Comparison of ENCODE assay signal across 21 mouse cellular contexts in genomic region chr6:52429204-52429552, GRCm38 (mm10).
DNase-seq lines count a peak whose midpoint lies in the region; ATAC-seq and TF ChIP-seq lines count a peak whose summit lies in the region.
"Had no signal": no experiment of that assay in that cellular context is flagged by ENCODE, and none has a peak within 500 bp of the region (broad histone marks: within the 10 kb centered on the region; RNA-seq: fewer than 3 reads in every experiment).

No protein-coding gene starts in this region.

- H3K27me3 ChIP-seq in embryonic facial prominence, embryonic 14.5 days (replicated peaks; ENCODE audit: control insufficient read depth, insufficient read depth, low read length), result no peaks in the 10 kb centered on the region
- H3K27me3 ChIP-seq in embryonic facial prominence, embryonic 10.5 days (replicated peaks; ENCODE audit: low read depth, poor library complexity, severe bottlenecking), result no peaks in the 10 kb centered on the region
- H3K27me3 ChIP-seq in midbrain, embryonic 11.5 days (ENCODE audit: control insufficient read depth, insufficient read depth, low read length), result no peaks in the 10 kb centered on the region
- H3K27me3 ChIP-seq in midbrain, postnatal 0 days (ENCODE audit: insufficient read depth, low read length), result no peaks in the 10 kb centered on the region
- H3K27me3 ChIP-seq in lung, postnatal 0 days (replicated peaks; ENCODE audit: insufficient read depth, low read length), result no peaks in the 10 kb centered on the region
- H3K27me3 ChIP-seq in myocyte (ENCODE audit: control insufficient read depth, insufficient read depth, insufficient read length), result no peaks in the 10 kb centered on the region
- H3K27me3 ChIP-seq: limb, embryonic 12.5 days; liver, embryonic 12.5 days; neural tube, embryonic 15.5 days had no signal

- no peaks in the 10 kb centered on the region for H3K36me3 ChIP-seq in embryonic facial prominence, embryonic 14.5 days (ENCODE audit: control insufficient read depth, insufficient read depth, low read length)
- H3K36me3 ChIP-seq in embryonic facial prominence, embryonic 10.5 days (replicated peaks), result no peaks in the 10 kb centered on the region
- no peaks in the 10 kb centered on the region for H3K36me3 ChIP-seq in midbrain, embryonic 11.5 days (ENCODE audit: control insufficient read depth, insufficient read depth, low read length)
- H3K36me3 ChIP-seq in midbrain, postnatal 0 days (ENCODE audit: insufficient read depth, low read length), result no peaks in the 10 kb centered on the region
- H3K36me3 ChIP-seq in lung, postnatal 0 days (ENCODE audit: insufficient read depth, low read length), result no peaks in the 10 kb centered on the region
- H3K36me3 ChIP-seq in myocyte (ENCODE audit: control insufficient read depth, insufficient read depth), result no peaks in the 10 kb centered on the region
- H3K36me3 ChIP-seq: heart, embryonic 10.5 days; limb, embryonic 12.5 days; liver, embryonic 12.5 days; neural tube, embryonic 15.5 days had no signal

- no peak overlapping the region for H3K4me3 ChIP-seq in embryonic facial prominence, embryonic 14.5 days (ENCODE audit: low read depth, low read length)
- no peak overlapping the region for H3K4me3 ChIP-seq in embryonic facial prominence, embryonic 10.5 days
- H3K4me3 ChIP-seq in midbrain, embryonic 11.5 days (ENCODE audit: low read depth, low read length), result no peak overlapping the region
- no peak overlapping the region for H3K4me3 ChIP-seq in midbrain, postnatal 0 days (ENCODE audit: low read depth, low read length)
- no peak overlapping the region for H3K4me3 ChIP-seq in lung, postnatal 0 days (ENCODE audit: low read depth, low read length)
- H3K4me3 ChIP-seq in myocyte, result no peak overlapping the region
- H3K4me3 ChIP-seq: gastrocnemius, adult 2 months; heart, embryonic 10.5 days; limb, embryonic 12.5 days; liver, embryonic 12.5 days; neural tube, embryonic 15.5 days had no signal

- no peak overlapping the region for H3K27ac ChIP-seq in embryonic facial prominence, embryonic 14.5 days (replicated peaks; ENCODE audit: low read depth, low read length)
- H3K27ac ChIP-seq in embryonic facial prominence, embryonic 10.5 days (replicated peaks), result no peak overlapping the region
- no peak overlapping the region for H3K27ac ChIP-seq in midbrain, embryonic 11.5 days (ENCODE audit: low read depth, low read length)
- no peak overlapping the region for H3K27ac ChIP-seq in midbrain, postnatal 0 days (ENCODE audit: low read depth, low read length)
- no peak overlapping the region for H3K27ac ChIP-seq in lung, postnatal 0 days (ENCODE audit: low read length)
- H3K27ac ChIP-seq: gastrocnemius, adult 2 months; heart, embryonic 10.5 days; hindbrain, postnatal 0 days; limb, embryonic 12.5 days; liver, embryonic 12.5 days; macrophage; neural tube, embryonic 15.5 days had no signal

- H3K9me3 ChIP-seq in embryonic facial prominence, embryonic 14.5 days (ENCODE audit: control insufficient read depth, low read length), result no peaks in the 10 kb centered on the region
- H3K9me3 ChIP-seq in embryonic facial prominence, embryonic 10.5 days, result no peaks in the 10 kb centered on the region
- no peaks in the 10 kb centered on the region for H3K9me3 ChIP-seq in midbrain, embryonic 11.5 days (ENCODE audit: control insufficient read depth, low read length)
- no peaks in the 10 kb centered on the region for H3K9me3 ChIP-seq in midbrain, postnatal 0 days (ENCODE audit: low read length)
- H3K9me3 ChIP-seq in lung, postnatal 0 days (ENCODE audit: low read length), result no peaks in the 10 kb centered on the region
- H3K9me3 ChIP-seq: heart, embryonic 10.5 days; liver, embryonic 12.5 days; neural tube, embryonic 15.5 days had no signal

- H3K4me1 ChIP-seq in embryonic facial prominence, embryonic 14.5 days (ENCODE audit: control insufficient read depth, insufficient read depth, low read length), result no peaks in the 10 kb centered on the region
- H3K4me1 ChIP-seq in embryonic facial prominence, embryonic 10.5 days, result no peaks in the 10 kb centered on the region
- H3K4me1 ChIP-seq in midbrain, embryonic 11.5 days (ENCODE audit: control insufficient read depth, insufficient read depth, low read length), result no peaks in the 10 kb centered on the region
- H3K4me1 ChIP-seq in midbrain, postnatal 0 days (ENCODE audit: insufficient read depth, low read length), result no peaks in the 10 kb centered on the region
- H3K4me1 ChIP-seq in lung, postnatal 0 days (ENCODE audit: insufficient read depth, low read depth, low read length), result peaks cover 4% of the 10 kb centered on the region; the same call in 1 of the 2 replicates
- H3K4me1 ChIP-seq: heart, embryonic 10.5 days; liver, embryonic 12.5 days; neural tube, embryonic 15.5 days had no signal

- H3ac ChIP-seq in myocyte (ENCODE audit: control insufficient read depth, insufficient read length), result no peak overlapping the region

- no peak for TF ChIP-seq CTCF in midbrain, postnatal 0 days (IDR thresholded peaks at IDR 0.05)
- TF ChIP-seq CTCF in lung, postnatal 0 days (IDR thresholded peaks at IDR 0.05), result no peak

- 82% methylated on average over 5 of the region's 5 CpGs for WGBS in embryonic facial prominence, embryonic 14.5 days
- WGBS in embryonic facial prominence, embryonic 10.5 days, result 85% methylated on average over 5 of the region's 5 CpGs
- WGBS in midbrain, embryonic 11.5 days, result 90% methylated on average over 5 of the region's 5 CpGs
- WGBS in midbrain, postnatal 0 days, result 81% methylated on average over 5 of the region's 5 CpGs
- 57% methylated on average over 5 of the region's 5 CpGs for WGBS in lung, postnatal 0 days

- TF ChIP-seq EP300 in lung, postnatal 0 days (IDR thresholded peaks at IDR 0.05), result 0 out of 2 replicates have a peak, but pooled peaks have one; percentile 27

- DNase-seq in embryonic facial prominence, embryonic 14.5 days (ENCODE audit: low spot score), result peak; percentile 14
- DNase-seq in embryonic facial prominence, embryonic 10.5 days (ENCODE audit: low spot score), result no peak
- peak; percentile 35 for DNase-seq in midbrain, embryonic 11.5 days (ENCODE audit: low spot score, missing footprints)
- no peak for DNase-seq in midbrain, postnatal 0 days (ENCODE audit: low spot score)
- peak; percentile 82 for DNase-seq in lung, postnatal 0 days (ENCODE audit: low spot score)
- no peak for DNase-seq in right cerebral cortex, postnatal 4 days
- DNase-seq in cerebellum, postnatal 25 days, result no peak
- DNase-seq: adrenal gland, postnatal 25 days; cerebellum, adult 9-10 months; gastrocnemius, adult 2 months; kidney, adult 18-20 months had no signal

- H3K9ac ChIP-seq in embryonic facial prominence, embryonic 14.5 days (ENCODE audit: low read depth, low read length), result no peak overlapping the region
- no peak overlapping the region for H3K9ac ChIP-seq in midbrain, embryonic 11.5 days (ENCODE audit: low read length)
- no peak overlapping the region for H3K9ac ChIP-seq in midbrain, postnatal 0 days (replicated peaks; ENCODE audit: low read length, poor library complexity, severe bottlenecking)
- no peak overlapping the region for H3K9ac ChIP-seq in lung, postnatal 0 days (replicated peaks; ENCODE audit: low read depth)
- H3K9ac ChIP-seq: limb, embryonic 12.5 days; liver, embryonic 12.5 days; neural tube, embryonic 15.5 days had no signal

- no peak overlapping the region for H3K4me2 ChIP-seq in embryonic facial prominence, embryonic 14.5 days (ENCODE audit: low read depth, low read length)
- no peak overlapping the region for H3K4me2 ChIP-seq in midbrain, embryonic 11.5 days
- no peak overlapping the region for H3K4me2 ChIP-seq in midbrain, postnatal 0 days (ENCODE audit: low read depth, low read length, poor library complexity, severe bottlenecking)
- H3K4me2 ChIP-seq in lung, postnatal 0 days (replicated peaks; ENCODE audit: low read depth, low read length), result no peak overlapping the region
- H3K4me2 ChIP-seq in myocyte (ENCODE audit: low read depth), result peak overlapping the region; percentile 35
- H3K4me2 ChIP-seq: limb, embryonic 12.5 days; liver, embryonic 12.5 days; neural tube, embryonic 15.5 days had no signal

- no peak for ATAC-seq in embryonic facial prominence, embryonic 14.5 days (ENCODE audit: low read depth)
- no peak for ATAC-seq in midbrain, embryonic 11.5 days (ENCODE audit: low FRiP score)
- no peak for ATAC-seq in midbrain, postnatal 0 days (ENCODE audit: low FRiP score)
- peak; percentile 87 for ATAC-seq in lung, postnatal 0 days
- ATAC-seq: CD4-positive, CD25-positive, alpha-beta regulatory T cell, adult 4 months; forebrain, embryonic 14.5 days; hindbrain, postnatal 0 days; liver, embryonic 12.5 days; midbrain, embryonic 16.5 days had no signal

- no peak for TF ChIP-seq POLR2A in myocyte (IDR thresholded peaks at IDR 0.05; ENCODE audit: insufficient read length, low read depth)

- no peaks in the 10 kb centered on the region for H3K79me2 ChIP-seq in myocyte (ENCODE audit: control insufficient read depth, insufficient read depth)

TF ChIP-seq in myocyte, 11 proteins besides CTCF, POLR2A, EP300 and RAD21:
- TF ChIP-seq POLR2AphosphoS2 (IDR thresholded peaks at IDR 0.05; ENCODE audit: insufficient read length, low read depth) (no peak), SRF (IDR thresholded peaks at IDR 0.05; ENCODE audit: control insufficient read depth, insufficient read length, low read depth) (no peak), REST (IDR thresholded peaks at IDR 0.05; ENCODE audit: insufficient read depth, insufficient read length) (no peak), MYOG (IDR thresholded peaks at IDR 0.05; ENCODE audit: control insufficient read depth in 1 of 3, insufficient read depth in 1 of 3, insufficient read length in 2 of 3, low read depth in 2 of 3) (no peak)

Comparison
In these comparisons a context has a peak if more than half of its experiments do, and no peak if none do; other contexts are left out.
1. DNase-seq: peak in embryonic facial prominence, embryonic 14.5 days (single experiment), midbrain, embryonic 11.5 days (single experiment) and lung, postnatal 0 days (single experiment); none in embryonic facial prominence, embryonic 10.5 days (single experiment), midbrain, postnatal 0 days (single experiment), right cerebral cortex, postnatal 4 days (single experiment) and cerebellum, postnatal 25 days (0 of 2).